Mouse (Mus musculus): ENCODE results near the gene Pdcd1.

Gene Pdcd1

DNA sequence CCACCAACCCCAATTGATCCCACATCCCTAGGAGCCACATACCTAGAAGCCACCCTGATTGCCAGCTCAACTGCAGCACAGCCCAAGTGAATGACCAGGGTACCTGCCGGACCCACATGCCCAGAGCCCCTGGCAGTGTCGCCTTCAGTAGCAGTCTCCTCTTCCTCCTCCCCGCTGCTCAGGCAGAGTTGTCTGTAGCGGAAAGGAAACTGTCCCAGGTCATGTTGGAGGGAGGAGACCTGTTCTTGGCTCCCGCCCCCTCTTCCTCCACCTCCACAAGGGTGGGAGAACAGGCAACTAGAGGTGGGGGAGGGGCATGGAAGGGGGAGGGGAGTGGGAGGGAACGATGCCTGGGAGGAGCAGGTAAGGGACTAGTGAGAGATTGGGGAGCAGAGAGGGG lies at the start of gene Pdcd1:
Gene Pdcd1 (minus strand): TSS at position 181 of the 400 bp plus-strand sequence.
- in situ Hi-C loops (cut with MboI, MseI), result loop anchor here in 1 of 2 experiments (25.0 kb wide), 1 partner anchor 515 kb away; no protein-coding TSS in a partner anchor

DNA sequence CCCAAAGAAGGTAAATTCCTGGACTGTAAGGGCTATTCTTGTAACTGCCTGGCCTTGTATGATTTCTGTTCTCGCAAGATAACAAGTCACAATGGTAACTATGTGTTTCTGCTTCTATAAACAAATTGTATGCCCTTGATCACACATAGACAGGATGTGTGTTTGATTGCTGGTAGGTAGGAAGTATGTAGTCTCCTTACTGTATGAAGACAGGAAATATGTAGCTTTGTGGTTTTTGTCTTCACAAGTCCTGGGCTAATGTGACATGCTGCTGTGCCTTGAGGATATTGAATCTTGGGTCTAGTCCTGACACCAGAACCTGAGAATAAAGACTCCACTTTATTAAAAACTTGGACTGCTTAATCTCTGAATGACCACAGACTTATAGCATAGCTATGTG lies 39.4 kb upstream of the Pdcd1 start:
- in situ Hi-C loops (cut with MboI, MseI), result no loop called here

DNA sequence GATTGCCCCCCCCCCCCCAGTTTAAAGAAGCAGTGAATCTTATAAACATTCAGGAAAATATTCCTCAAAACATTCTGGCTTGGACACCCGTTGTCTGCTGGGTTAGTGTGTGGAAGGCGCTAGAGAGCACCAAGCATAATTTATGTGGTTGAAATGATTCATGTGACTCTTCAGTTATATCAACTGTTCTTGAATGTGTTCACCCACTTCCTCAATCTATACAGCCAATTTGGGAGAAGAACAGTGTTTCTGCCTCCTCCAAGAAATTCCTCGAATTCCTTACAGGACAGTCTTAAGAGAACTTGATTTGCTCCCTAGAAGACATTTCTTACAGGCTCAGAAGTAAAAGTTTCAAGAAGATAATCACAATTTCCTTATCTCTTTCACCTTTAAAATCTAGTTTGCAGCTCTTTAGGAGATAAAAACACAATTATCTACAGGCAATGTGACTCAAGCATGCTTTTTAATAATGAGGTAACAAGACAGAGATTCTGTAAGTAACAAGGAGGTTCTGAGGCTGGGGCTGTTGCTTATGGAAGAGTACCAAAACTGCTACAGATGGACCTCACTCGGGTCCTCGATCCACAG lies 34.1 kb upstream of the Pdcd1 start:
- in situ Hi-C loops (cut with MboI, MseI), result no loop called here

DNA sequence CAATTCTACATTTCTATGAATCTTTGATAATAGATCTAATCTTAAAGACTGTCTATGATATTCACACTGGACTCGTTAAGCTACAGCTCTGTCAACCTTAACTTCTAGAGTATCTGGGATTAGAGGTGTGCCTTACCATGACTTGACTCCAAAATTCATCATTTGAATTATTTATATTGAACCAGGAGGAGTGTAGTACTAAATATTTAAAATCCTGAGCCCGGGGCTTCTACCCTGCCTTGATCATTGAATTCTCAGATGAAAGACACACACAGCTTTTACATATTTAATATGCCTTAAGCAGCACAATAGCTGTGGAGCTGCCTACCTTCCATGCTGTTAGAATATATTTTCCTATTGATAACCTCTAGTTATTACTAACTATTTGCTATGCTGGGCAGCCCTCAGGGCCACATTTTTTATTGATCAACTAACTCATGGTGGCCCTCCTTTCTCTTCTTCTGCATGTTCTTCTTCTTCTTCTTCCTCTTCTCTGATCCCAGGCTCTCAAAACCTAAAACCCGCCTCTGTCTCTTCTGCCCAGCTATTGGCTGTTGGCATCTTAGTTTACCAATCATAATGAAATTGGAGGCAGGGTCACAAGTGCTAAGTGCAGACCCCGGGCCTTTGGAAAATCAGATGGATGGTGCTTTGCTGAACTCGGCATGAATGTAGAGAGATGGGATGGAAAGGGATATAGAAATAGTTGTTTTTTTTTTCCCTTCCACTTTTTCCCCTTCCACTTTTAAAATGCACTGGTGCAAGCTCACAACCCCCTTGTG lies 33.2 kb upstream of the Pdcd1 start:
- in situ Hi-C loops (cut with MboI, MseI), result no loop called here

DNA sequence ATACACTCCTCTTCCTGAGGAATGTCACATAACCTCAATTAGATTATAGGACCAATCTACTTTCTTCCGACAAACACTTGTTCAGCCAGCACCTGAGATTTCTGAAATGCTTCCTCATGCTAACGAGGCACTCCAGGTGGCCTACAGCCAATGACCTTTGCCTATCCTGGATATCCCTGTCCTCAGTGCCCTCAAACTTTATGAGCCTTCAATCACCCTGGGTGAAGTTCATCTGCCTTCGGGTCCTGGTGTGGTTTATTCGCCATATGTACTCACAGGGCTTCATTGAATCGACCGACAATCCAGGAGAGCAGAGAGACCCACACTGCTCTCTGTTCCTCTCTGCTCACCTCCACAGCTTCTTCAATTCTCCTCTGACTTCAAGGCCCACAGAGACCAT lies 29.4 kb upstream of the Pdcd1 start:
- in situ Hi-C loops (cut with MboI, MseI), result loop anchor here (5.0 kb wide), 1 partner anchor 59 kb away; the partner anchor contains the start of gene Neu4 (in 2 of the 2)

DNA sequence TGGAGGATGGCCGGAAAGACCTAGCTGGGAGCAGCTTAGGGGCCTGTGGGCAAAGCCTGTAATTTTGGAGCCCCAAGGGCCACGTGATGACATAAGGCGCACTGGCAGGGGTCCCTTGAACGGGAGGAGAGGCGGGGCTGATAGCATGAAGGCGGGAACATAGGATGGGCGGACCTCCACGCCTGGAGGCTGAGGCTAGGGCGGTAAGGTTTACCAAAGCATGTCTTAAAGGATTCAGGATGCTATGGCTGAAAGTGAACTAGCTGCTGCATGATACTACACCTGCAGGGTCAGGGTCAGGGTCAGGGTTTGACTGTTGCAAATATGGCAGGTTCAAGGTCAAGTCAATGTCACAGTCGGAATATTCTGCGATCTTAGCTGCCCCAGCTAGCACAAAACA lies 28.8 kb upstream of the Pdcd1 start:
- in situ Hi-C loops (cut with MboI, MseI), result loop anchor here (5.0 kb wide), 1 partner anchor 59 kb away; the partner anchor contains the start of gene Neu4 (in 2 of the 2)

DNA sequence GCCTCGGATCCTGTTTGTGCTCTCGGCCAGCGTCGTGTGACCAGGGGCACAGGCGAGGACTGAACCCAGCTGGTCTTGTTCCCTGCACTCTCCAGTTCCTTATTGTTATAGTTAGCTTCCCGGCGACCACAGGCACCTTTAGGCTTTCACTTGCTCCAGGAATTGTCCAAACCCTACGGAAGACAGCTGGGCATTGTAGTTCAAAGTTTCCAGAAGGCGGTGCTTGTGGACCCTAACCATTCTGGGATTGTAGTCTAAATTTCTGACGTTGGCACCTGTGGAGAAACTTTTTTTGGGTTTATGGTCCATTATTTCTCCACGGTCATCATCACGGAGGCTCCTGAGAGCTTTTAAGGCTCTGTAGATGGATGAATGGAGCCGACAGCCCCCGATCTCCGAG lies 28.4 kb upstream of the Pdcd1 start:
- in situ Hi-C loops (cut with MboI, MseI), result loop anchor here (5.0 kb wide), 1 partner anchor 58 kb away; the partner anchor contains the start of gene Neu4 (in 2 of the 2)

DNA sequence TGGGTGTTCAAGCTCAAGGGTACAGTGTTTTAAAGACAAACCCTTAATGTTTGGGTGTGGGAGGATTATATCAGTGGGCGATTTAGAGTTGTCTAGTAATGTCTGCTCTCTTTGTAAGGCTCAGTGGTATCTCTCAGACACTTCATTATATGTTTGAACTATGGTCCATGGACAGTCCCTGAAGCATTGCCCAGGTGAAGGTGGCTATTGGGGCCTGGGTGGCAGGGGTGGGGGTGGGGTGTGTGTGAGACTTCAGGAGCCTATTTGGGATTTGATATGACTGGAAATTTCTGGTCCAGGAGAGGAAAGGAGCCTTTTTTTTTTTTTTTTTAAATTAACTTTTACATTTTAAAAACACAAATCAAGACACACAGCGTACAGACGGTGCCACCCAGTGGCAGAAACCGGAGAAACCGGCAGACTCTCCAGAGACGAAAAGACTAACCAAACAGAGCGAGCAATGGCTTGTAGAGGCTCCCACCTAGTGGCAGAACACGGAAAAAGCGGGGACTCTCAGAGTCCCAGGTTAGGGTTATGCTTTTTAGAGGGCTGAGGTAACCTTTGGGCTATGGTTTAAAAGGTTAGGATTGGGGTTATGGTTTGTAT lies 26.6 kb upstream of the Pdcd1 start:
- in situ Hi-C loops (cut with MboI, MseI), result loop anchor here (5.0 to 10.0 kb wide), 4 partner anchors 92 to 172 kb away; no protein-coding TSS in a partner anchor

DNA sequence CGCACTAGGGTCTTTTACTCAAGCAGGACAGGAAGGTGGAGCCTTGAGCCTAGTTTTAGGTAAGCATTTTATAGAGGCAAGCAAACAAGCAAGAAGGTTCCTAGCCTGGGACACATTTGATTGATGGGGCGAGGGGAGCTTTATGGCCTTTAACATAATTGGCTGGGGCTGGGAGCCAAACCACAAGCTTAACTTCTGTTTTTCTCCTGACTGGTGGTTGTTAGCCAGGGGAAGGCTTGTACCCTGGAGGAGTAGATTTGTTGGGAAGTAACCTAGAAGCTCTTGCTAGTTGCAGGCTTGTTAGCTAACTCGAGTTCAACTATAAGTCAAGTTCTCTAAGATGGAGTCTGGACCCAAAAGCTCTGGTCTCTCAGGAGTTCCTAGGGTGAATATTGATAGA lies 26.0 kb upstream of the Pdcd1 start:
- in situ Hi-C loops (cut with MboI, MseI), result loop anchor here (5.0 to 10.0 kb wide), 4 partner anchors 91 to 171 kb away; no protein-coding TSS in a partner anchor

DNA sequence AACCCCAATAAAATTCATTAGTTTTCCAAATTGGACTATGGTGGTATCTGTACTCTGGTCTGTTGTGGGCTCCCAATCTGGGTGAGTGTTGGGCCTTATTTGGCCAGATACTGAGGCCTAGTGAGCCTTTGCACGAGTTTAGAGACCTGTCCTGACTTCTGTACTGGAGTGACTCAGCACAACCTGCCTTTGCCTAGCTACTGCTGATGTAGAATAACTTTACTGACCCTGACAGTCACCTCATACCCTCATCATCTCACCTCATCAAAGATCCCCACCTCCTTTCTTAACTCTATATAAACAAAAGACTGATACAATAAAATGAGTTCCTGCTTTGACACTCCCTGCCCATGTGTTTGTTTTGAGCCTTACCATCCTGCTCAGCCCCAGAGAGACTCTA lies 24.3 kb upstream of the Pdcd1 start:
- in situ Hi-C loops (cut with MboI, MseI), result loop anchor here (5.0 to 10.0 kb wide), 4 partner anchors 89 to 169 kb away; no protein-coding TSS in a partner anchor

DNA sequence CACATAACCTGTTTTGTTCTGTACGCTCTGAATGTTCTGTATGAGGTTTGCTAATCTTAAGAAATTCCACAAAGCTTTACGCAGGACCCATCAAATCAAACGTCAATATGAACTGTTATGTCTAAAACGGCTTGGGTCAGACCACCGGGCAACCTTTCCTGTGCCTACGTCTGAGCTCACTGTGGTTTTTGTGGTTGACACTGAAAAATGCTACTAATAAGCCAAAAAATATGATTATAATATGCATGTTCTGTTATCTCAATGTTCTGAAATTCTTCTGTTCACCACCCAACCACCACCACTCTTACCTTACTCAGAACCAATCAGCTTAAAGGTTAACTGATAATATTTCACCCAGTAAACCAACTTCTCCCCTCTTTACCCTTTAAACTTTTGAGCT lies 22.4 kb upstream of the Pdcd1 start:
- in situ Hi-C loops (cut with MboI, MseI), result loop anchor here (5.0 to 25.0 kb wide), 5 partner anchors 87 to 537 kb away; no protein-coding TSS in a partner anchor

DNA sequence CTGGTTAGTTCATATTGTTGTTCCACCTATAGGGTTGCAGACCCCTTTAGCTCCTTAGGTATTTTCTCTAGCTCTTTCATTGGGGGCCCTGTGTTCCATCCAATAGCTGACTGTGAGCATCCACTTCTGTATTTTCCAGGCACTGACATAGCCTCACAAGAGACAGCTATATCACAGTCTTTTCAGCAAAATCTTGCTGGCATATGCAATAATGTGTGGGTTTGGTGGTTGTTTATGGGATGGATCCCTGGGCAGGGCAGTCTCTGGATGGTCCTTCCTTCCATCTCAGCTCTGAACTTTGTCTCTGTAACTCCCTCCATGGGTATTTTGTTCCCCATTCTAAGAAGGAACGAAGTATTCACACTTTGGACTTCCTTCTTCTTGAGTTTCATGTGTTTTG lies 5.9 kb upstream of the Pdcd1 start:
- in situ Hi-C loops (cut with MboI, MseI), result loop anchor here (5.0 to 25.0 kb wide), 2 partner anchors 521 to 756 kb away; no protein-coding TSS in a partner anchor

DNA sequence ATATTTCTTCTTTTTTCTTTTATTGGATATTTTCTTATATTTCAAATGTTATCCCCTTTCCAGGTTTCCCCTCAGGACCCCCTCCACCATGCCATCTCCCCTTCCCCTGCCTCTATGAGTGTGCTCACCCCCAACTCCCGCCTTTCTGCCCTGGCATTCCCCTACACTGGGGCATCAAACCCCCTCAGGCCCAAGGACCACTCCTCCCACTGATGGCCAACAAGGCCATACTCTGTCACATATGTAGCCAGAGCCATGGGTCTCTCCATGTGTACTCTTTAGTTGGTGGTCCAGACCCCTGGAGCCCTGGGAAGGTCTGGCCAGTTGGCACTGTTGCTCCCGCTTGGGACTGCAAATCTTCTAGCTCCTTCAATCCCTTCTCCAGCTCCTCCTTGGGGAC lies 5.0 kb upstream of the Pdcd1 start:
- in situ Hi-C loops (cut with MboI, MseI), result loop anchor here (5.0 to 25.0 kb wide), 2 partner anchors 520 to 755 kb away; no protein-coding TSS in a partner anchor

DNA sequence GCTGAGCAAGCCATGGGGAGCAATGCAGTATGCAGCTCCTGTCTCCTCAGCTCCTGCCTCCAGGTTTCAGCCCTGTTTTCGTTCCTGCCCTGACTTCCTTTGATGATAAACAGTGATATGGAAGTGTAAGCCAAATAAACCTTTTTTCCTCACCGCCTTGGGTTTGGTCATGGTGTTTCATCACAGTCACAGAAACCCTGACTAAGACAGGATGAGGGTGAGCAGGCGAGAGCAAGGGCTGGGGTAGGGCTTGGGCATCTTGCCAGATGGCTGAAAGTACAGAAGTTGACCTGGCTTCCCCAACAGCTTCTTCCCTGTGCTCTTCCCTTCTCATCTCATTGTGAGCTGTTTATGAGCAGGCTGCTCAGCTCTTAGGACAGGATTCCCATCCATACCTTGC lies 3.6 kb upstream of the Pdcd1 start:
- in situ Hi-C loops (cut with MboI, MseI), result loop anchor here (5.0 to 25.0 kb wide), 2 partner anchors 519 to 754 kb away; no protein-coding TSS in a partner anchor

DNA sequence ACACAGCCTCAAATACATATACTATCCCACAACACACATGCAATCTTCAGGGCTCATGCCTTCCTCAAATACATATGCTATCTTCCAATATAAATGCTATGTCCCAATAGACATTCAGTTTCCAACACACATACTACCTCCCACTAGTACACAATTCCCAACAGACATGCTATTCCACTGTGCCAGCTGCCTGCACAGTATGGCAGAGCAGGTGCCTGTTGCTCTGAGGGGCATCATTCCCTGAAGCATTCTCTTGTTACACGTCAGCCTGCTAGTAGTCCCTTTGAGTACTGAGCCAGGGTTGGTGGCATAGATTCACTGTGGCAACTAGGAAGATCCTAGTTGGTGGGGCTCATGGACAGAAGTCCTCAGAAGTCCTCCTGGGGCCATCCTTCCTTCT lies 2.1 kb upstream of the Pdcd1 start:
- in situ Hi-C loops (cut with MboI, MseI), result loop anchor here in 1 of 2 experiments (25.0 kb wide), 1 partner anchor 517 kb away; no protein-coding TSS in a partner anchor

DNA sequence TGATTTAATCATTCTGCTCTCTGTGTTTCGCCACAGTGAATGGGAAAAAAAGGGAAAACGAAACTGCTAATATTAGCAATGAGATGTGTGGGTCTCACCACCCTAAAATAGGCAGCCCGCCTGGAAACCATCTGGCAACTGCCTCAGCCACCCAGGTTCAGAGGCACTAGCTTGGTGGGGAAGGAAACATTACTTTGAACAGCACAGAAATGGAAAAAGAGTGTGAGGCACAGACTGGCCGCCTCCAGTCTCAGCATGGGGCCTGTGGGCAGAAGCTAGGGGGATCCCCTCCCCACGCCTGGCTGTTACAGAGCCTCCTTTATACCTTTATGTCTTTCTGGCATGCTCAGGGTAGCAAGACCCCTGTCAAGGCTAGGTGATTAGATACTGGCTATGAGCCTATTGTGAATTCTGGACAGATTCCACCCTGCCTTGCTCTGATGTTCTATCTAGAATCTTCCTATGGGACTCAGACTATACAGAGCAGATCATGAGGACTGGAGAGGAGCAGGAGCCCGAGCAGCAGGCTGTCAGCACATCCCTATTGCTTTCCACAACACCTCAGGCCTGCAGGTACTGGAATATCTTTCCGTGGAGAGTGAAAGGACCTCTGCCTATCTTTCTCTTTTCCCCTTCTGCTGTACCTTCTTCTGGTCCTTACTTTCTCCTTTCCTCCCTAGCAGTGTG lies 1.3 kb upstream of the Pdcd1 start:
- in situ Hi-C loops (cut with MboI, MseI), result loop anchor here in 1 of 2 experiments (25.0 kb wide), 1 partner anchor 516 kb away; no protein-coding TSS in a partner anchor

DNA sequence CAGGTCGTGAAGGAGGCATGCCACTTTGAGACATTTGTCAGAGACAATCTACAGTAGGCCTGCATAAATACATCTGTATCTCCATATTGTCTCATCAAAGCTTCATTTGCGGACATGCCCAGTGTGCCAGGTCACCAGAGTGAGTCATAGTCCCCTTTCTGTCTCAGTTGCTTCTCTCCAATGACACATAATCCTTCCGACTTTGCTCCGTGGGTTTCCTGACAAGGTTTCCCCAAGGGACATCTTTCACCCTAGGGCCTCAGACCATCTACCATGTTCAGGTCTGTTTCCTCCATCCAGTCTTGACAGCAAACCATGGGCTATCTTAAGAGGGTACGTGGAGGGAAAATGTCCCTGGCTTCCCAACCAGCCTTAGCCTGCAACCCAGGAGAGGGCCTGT lies 1.2 kb downstream of the Pdcd1 start:
- in situ Hi-C loops (cut with MboI, MseI), result loop anchor here in 1 of 2 experiments (25.0 kb wide), 1 partner anchor 514 kb away; no protein-coding TSS in a partner anchor

DNA sequence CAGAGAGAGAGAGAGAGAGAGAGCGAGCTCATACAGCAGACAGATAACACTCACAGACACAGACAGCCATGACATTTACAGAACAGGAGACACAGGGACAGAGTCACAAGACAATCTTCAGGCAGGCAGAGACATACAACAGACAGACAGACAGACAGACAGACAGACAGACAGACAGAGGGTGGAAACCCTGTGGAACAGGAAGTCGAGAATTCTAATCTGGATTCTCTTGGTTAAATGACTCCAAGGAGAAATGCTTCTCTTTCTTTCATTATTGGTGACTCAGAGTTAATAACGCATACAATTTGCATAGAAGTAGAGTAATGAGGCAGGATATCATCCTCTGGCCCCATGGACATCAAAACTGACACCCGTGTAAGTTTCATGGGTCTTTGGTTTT lies 5.8 kb downstream of the Pdcd1 start:
- in situ Hi-C loops (cut with MboI, MseI), result loop anchor here (10.0 to 25.0 kb wide), 5 partner anchors 1109 to 1984 kb away; partner anchors contain the start of genes St8sia4 (in 2 of the 2), Ankmy1 (in 1 of the 2), Capn10 (in 1 of the 2) and Dusp28 (in 1 of the 2)

DNA sequence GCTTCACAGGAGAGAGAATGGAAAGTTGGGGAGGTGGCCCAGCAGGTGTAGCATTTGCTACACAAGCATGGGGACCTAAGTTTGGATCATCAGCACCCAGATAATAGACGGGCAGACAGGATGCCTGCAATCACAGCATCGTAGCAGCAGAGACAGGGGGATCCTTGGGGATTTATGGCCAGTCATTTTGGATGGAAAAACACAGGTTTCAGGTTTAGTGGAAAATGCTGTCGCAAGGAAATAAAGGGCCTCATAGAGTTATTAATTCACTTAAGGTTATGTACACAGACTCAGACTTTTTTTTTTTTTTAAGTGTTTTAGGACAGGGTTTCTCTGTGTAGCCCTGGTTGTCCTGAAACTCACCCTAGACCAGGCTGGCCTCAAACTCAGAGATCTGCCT lies 6.8 kb downstream of the Pdcd1 start:
- in situ Hi-C loops (cut with MboI, MseI), result loop anchor here (10.0 to 25.0 kb wide), 5 partner anchors 1108 to 1983 kb away; partner anchors contain the start of genes St8sia4 (in 2 of the 2), Ankmy1 (in 1 of the 2), Capn10 (in 1 of the 2) and Dusp28 (in 1 of the 2)

DNA sequence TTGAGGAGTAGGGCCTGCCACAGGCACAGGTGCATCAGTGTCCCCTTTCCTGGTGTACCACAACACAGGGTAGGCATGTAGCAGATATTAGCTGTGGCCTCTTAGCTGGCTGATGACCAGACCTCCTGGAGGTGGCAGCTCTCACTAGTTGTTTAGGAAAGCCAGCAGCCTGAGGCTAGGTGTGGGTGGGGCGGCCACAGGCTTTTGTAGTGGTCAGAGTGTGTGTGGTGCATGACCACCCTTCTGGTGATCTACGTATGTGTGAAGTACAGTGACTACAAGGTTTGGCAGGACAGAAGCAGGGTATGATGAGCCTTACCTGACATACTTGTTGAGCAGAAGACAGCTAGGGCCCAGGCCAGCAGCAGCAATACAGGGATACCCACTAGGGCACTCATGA lies 12.0 kb downstream of the Pdcd1 start:
- in situ Hi-C loops (cut with MboI, MseI), result loop anchor here (10.0 to 25.0 kb wide), 5 partner anchors 1103 to 1978 kb away; partner anchors contain the start of genes St8sia4 (in 2 of the 2), Ankmy1 (in 1 of the 2), Capn10 (in 1 of the 2) and Dusp28 (in 1 of the 2)

Data from T-helper 17 cell (primary cell).